Mouse (Mus musculus) MEL (cell line): ENCODE measurements around the gene Spint2. TPM values are rescaled to one million over a fixed set of nuclear protein-coding genes. Genes with fewer than 3 reads are reported as not detected.

Source experiments
- DNase-seq: peaks from one replicate; pipeline ENCODE4 v3.0.0; 2011; ENCODE audit warnings: low read depth, low spot score
- H3K27ac ChIP-seq: 2 replicates; pipeline ENCODE4 v1.5.1; 2012; ENCODE audit warnings: low read depth, mild to moderate bottlenecking, control low read depth, low read length, moderate library complexity; ENCODE audit not compliant: control insufficient read depth
- H3K27me3 ChIP-seq, 2 experiments: fragments of 150-350 bp in 1 of 2; sonication (generic) in 1 of 2; 2 replicates each; pipeline ENCODE4 v1.6.1; 2012; ENCODE audit warnings: low read length in 2 of 2, mild to moderate bottlenecking in 2 of 2, improper control_type of control experiment in 1 of 2, moderate library complexity in 1 of 2; ENCODE audit not compliant: insufficient read depth in 2 of 2, control insufficient read depth in 1 of 2
- H3K36me3 ChIP-seq, 2 experiments: 2 replicates each; pipeline ENCODE4 v1.6.1; 2012 to 2014; ENCODE audit warnings: low read length in 2 of 2, improper control_type of control experiment in 1 of 2, inconsistent platforms in 1 of 2, mild to moderate bottlenecking in 1 of 2; ENCODE audit not compliant: insufficient read depth in 2 of 2, control insufficient read depth in 1 of 2
- H3K4me1 ChIP-seq, 2 experiments: fragments of 150-350 bp in 1 of 2; sonication (generic) in 1 of 2; 2 replicates each; pipeline ENCODE4 v1.6.1; 2012; ENCODE audit warnings: low read length in 2 of 2, improper control_type of control experiment in 1 of 2, mild to moderate bottlenecking in 1 of 2; ENCODE audit not compliant: insufficient read depth in 2 of 2, control insufficient read depth in 1 of 2
- H3K4me3 ChIP-seq, 2 experiments: fragments of 150-350 bp in 1 of 2; sonication (generic) in 1 of 2; 2 replicates each; pipeline ENCODE4 v1.5.1; 2012; ENCODE audit warnings: low read depth in 2 of 2, low read length in 2 of 2, mild to moderate bottlenecking in 2 of 2, moderate library complexity in 2 of 2, control low read depth in 1 of 2, improper control_type of control experiment in 1 of 2; ENCODE audit not compliant: control insufficient read depth in 1 of 2, insufficient read depth in 1 of 2
- H3K79me2 ChIP-seq: 2 replicates; pipeline ENCODE4 v1.6.1; 2012; ENCODE audit warnings: mild to moderate bottlenecking, low read length, moderate library complexity; ENCODE audit not compliant: control insufficient read depth, poor library complexity, insufficient read depth
- H3K9ac ChIP-seq: 2 replicates; pipeline ENCODE4 v1.6.1; 2012; ENCODE audit warnings: low read depth, mild to moderate bottlenecking, control low read depth, low read length, moderate library complexity; ENCODE audit not compliant: control insufficient read depth, poor library complexity, severe bottlenecking
- H3K9me3 ChIP-seq: fragments of 150-350 bp; sonication (generic); replicated peaks from 2 replicates; pipeline ENCODE4 v1.6.1; 2012; ENCODE audit warnings: mild to moderate bottlenecking, low read length, improper control_type of control experiment, moderate library complexity; ENCODE audit not compliant: insufficient read depth
- BHLHE40 ChIP-seq: IDR thresholded peaks from 2 replicates; pipeline ENCODE4 v1.6.1; 2012; ENCODE audit warnings: low read depth, mild to moderate bottlenecking, inconsistent platforms, low read length, improper control_type of control experiment, borderline replicate concordance
- CHD1 ChIP-seq: IDR thresholded peaks from 2 replicates; pipeline ENCODE4 v1.6.1; 2012; ENCODE audit warnings: low read depth, mild to moderate bottlenecking, inconsistent platforms, low read length, improper control_type of control experiment
- CTCF ChIP-seq, 3 experiments: IDR thresholded peaks in 2 of 3; conservative IDR thresholded peaks in 1 of 3; 2 replicates each; pipeline ENCODE4 v1.5.1; 2011 to 2012; ENCODE audit warnings: low read length in 3 of 3, low read depth in 2 of 3, mild to moderate bottlenecking in 2 of 3, improper control_type of control experiment in 1 of 3, inconsistent platforms in 1 of 3, mixed read lengths in 1 of 3, moderate library complexity in 1 of 3; ENCODE audit not compliant: control insufficient read depth in 1 of 3, insufficient read depth in 1 of 3, poor library complexity in 1 of 3, severe bottlenecking in 1 of 3
- E2F4 ChIP-seq: IDR thresholded peaks from 2 replicates; pipeline ENCODE4 v1.6.1; 2011; ENCODE audit warnings: low read depth, low read length, improper control_type of control experiment, borderline replicate concordance
- ELF1 ChIP-seq: IDR thresholded peaks from 2 replicates; pipeline ENCODE4 v1.6.1; 2014; ENCODE audit warnings: low read depth, mild to moderate bottlenecking, inconsistent platforms, low read length, improper control_type of control experiment, moderate library complexity
- MAFK ChIP-seq: IDR thresholded peaks from 2 replicates; pipeline ENCODE4 v1.6.1; 2011; ENCODE audit warnings: low read depth, mild to moderate bottlenecking, low read length, improper control_type of control experiment, borderline replicate concordance
- MEF2A ChIP-seq: IDR thresholded peaks from 2 replicates; pipeline ENCODE4 v1.6.1; 2014; ENCODE audit warnings: low read depth, mild to moderate bottlenecking, inconsistent platforms, low read length, improper control_type of control experiment; ENCODE audit not compliant: poor library complexity, insufficient replicate concordance, severe bottlenecking; ENCODE audit errors: extremely low read depth
- MXI1 ChIP-seq: IDR thresholded peaks from 2 replicates; pipeline ENCODE4 v1.6.1; 2011; ENCODE audit warnings: mild to moderate bottlenecking, low read depth, low read length, improper control_type of control experiment
- NRF1 ChIP-seq: IDR thresholded peaks from 2 replicates; pipeline ENCODE4 v1.6.1; 2014; ENCODE audit warnings: low read depth, mild to moderate bottlenecking, inconsistent platforms, low read length, improper control_type of control experiment, moderate library complexity; ENCODE audit not compliant: poor library complexity, insufficient read depth, severe bottlenecking
- POLR2A ChIP-seq, 2 experiments: IDR thresholded peaks; 2 replicates each; pipeline ENCODE4 v1.6.1; 2011 to 2012; ENCODE audit warnings: low read length in 2 of 2, mild to moderate bottlenecking in 2 of 2, control low read depth in 1 of 2, improper control_type of control experiment in 1 of 2, low read depth in 1 of 2, moderate library complexity in 1 of 2; ENCODE audit not compliant: control insufficient read depth in 1 of 2, insufficient read depth in 1 of 2, poor library complexity in 1 of 2
- RCOR1 ChIP-seq: IDR thresholded peaks from 2 replicates; pipeline ENCODE4 v1.6.1; 2012; ENCODE audit warnings: low read depth, mild to moderate bottlenecking, inconsistent platforms, low read length, improper control_type of control experiment
- TAL1 ChIP-seq: IDR thresholded peaks from 2 replicates; pipeline ENCODE4 v1.6.1; 2012; ENCODE audit warnings: mild to moderate bottlenecking, inconsistent platforms, low read length, moderate library complexity, mixed read lengths
- TBP ChIP-seq: IDR thresholded peaks from 2 replicates; pipeline ENCODE4 v1.8.0; 2011; ENCODE audit warnings: low read depth, low read length, improper control_type of control experiment
- ZC3H11A ChIP-seq: IDR thresholded peaks from 2 replicates; pipeline ENCODE4 v1.6.1; 2012; ENCODE audit warnings: low read depth, mild to moderate bottlenecking, inconsistent platforms, low read length, improper control_type of control experiment
- ZMIZ1 ChIP-seq: IDR thresholded peaks from 2 replicates; pipeline ENCODE4 v1.6.1; 2012; ENCODE audit warnings: low read depth, mild to moderate bottlenecking, inconsistent platforms, low read length, improper control_type of control experiment, moderate library complexity
- ZNF384 ChIP-seq: IDR thresholded peaks from 2 replicates; pipeline ENCODE4 v1.6.1; 2012; ENCODE audit warnings: low read depth, mild to moderate bottlenecking, inconsistent platforms, low read length, improper control_type of control experiment
- polyA plus RNA-seq, 2 experiments: library from polyadenylated mRNA; stranded (reverse) in 1 of 2; unstranded in 1 of 2; fragments of >175 nt in 1 of 2; fragments of >200 nt in 1 of 2; gene quantifications; 2 replicates each; pipeline versions ENCODE4 v1.2.1 to v1.2.4; 2012; ENCODE audit warnings: low replicate concordance in 2 of 2, low read depth in 1 of 2; ENCODE audit not compliant: insufficient read length in 2 of 2, insufficient read depth in 1 of 2, missing spikeins in 1 of 2
- total RNA-seq: library from RNA; depleted of rRNA; stranded (reverse); fragments of 300-350 nt; gene quantifications from 2 replicates; pipeline ENCODE4 v1.2.3, GENCODE M21; 2012

The Spint2 gene
- total and polyA plus RNA-seq, 3 experiments, result 78.1 to 131 TPM; not detected in 1

DNA sequence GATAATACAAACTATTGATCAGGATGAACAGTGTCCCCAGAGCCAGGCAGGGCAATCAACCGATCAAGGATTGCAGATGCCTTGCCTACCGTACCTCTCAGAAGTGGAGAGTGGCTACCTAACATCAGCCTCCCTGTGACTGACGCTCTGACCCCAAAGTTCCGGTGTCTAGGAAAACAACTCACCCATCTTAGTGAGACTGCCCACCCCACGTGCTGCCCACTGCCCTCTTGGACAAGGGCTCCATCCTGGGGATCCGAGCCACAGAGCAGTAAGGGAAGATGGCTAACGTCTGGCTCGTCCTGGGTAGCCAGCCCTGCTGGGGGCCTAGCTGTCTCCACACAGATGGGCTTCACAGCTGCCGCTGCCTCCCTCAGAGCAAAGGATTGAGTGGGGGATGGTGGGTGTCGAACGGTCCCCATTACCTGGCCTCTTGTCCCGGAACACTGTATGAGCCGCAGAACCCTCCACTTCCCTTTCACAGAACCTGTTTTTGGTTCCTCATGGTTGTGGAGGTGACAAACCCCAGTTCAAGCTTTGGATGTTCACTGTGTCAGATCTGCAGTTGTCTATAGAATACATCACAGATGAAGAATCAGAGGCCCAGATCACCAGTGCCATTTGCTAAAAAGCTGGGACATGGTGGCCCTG lies 12.5 kb upstream of the Spint2 start:
- no peak overlapping the region for H3K27ac ChIP-seq
- TF ChIP-seq TAL1 (no peak), POLR2A (IDR thresholded peaks at IDR 0.05; ENCODE audit: control insufficient read depth in 1 of 2, insufficient read depth in 1 of 2, low read depth in 1 of 2, low read length in 2 of 2, poor library complexity in 1 of 2) (no peak), NRF1 (no peak), ELF1 (no peak), CTCF (IDR thresholded peaks at IDR 0.05 in 2 of 3, conservative IDR thresholded peaks at IDR 0.05 in 1 of 3; ENCODE audit: control insufficient read depth in 1 of 3, insufficient read depth in 1 of 3, low read depth in 2 of 3, low read length in 3 of 3, poor library complexity in 1 of 3, severe bottlenecking in 1 of 3) (no peak), MEF2A (no peak), ZC3H11A (no peak), RCOR1 (no peak), MXI1 (no peak), ZNF384 (no peak), TBP (no peak), BHLHE40 (no peak), MAFK (no peak), E2F4 (no peak), ZMIZ1 (no peak)
- no peaks in the 10 kb centered on the region for H3K79me2 ChIP-seq
- H3K4me3 ChIP-seq, result no peak overlapping the region
- H3K27me3 ChIP-seq, result no peaks in the 10 kb centered on the region
- no peak overlapping the region for H3K9ac ChIP-seq
- no peaks in the 10 kb centered on the region for H3K36me3 ChIP-seq
- peaks cover 5 to 12% of the 10 kb centered on the region in 2 experiments; a peak in 1 of 4 replicates for H3K4me1 ChIP-seq
- H3K9me3 ChIP-seq, result no peaks in the 10 kb centered on the region
- no peak for DNase-seq

- Histone ChIP-seq H3K36me3 (no peaks in the 10 kb centered on the region; a peak in 1 of 4 replicates), H3K79me2 (no peaks in the 10 kb centered on the region), H3K27ac (no peak overlapping the region), H3K27me3 (no peaks in the 10 kb centered on the region), H3K4me1 (peaks cover 5 to 12% of the 10 kb centered on the region in 2 experiments; a peak in 1 of 4 replicates), H3K4me3 (no peak overlapping the region), H3K9ac (no peak overlapping the region), H3K9me3 (no peaks in the 10 kb centered on the region)
- no peak for DNase-seq
- TF ChIP-seq CHD1, result no peak
- no peak for TF ChIP-seq TAL1
Observed at GRCm38 (mm10) chr7:29293131-29294065, 11.7 kb upstream of the Spint2 start.
